Mouse (Mus musculus) liver, embryonic 14.5 days (tissue): ENCODE data around the gene Zfp646. TPM values are rescaled to one million over a fixed set of nuclear protein-coding genes. Genes with fewer than 3 reads are reported as not detected.

Experiments
- ATAC-seq: fragments of 200-750 bp; cut with Nextera tagmentation; 2 replicates; pipeline ENCODE4 v1.8.0; 2017; ENCODE audit warnings: moderate number of reproducible peaks, mild to moderate bottlenecking, moderate library complexity; ENCODE audit not compliant: insufficient read depth
- DNase-seq, 3 experiments: peaks; one replicate each; pipeline ENCODE4 v3.0.0-alpha.2; 2012 to 2013; ENCODE audit warnings: low read depth in 3 of 3, low spot score in 3 of 3
- H3K27ac ChIP-seq: fragments of 300-500 bp; sonication (generic); 2 replicates; pipeline ENCODE4 v1.5.1; 2014; ENCODE audit warnings: moderate library complexity, mild to moderate bottlenecking, control low read depth, inconsistent platforms
- H3K27me3 ChIP-seq: fragments of 300-500 bp; sonication (generic); 2 replicates; pipeline ENCODE4 v1.6.1; 2014; ENCODE audit warnings: mild to moderate bottlenecking, low read length, moderate library complexity; ENCODE audit not compliant: control insufficient read depth, insufficient read depth
- H3K36me3 ChIP-seq: fragments of 300-500 bp; sonication (generic); replicated peaks from 2 replicates; pipeline ENCODE4 v1.6.1; 2014; ENCODE audit warnings: low read depth; ENCODE audit not compliant: control insufficient read depth, insufficient read depth
- H3K4me1 ChIP-seq, 2 experiments: fragments of 200-500 bp in 1 of 2; fragments of 300-500 bp in 1 of 2; sonication (generic) in 1 of 2; replicated peaks; 2 replicates each; pipeline ENCODE4 v1.6.1; 2012 to 2014; ENCODE audit warnings: antibody characterized with exemption in 1 of 2, inconsistent platforms in 1 of 2, low read length in 1 of 2; ENCODE audit not compliant: control insufficient read depth in 2 of 2, insufficient read depth in 2 of 2
- H3K4me2 ChIP-seq: fragments of 300-500 bp; sonication (generic); 2 replicates; pipeline ENCODE4 v1.6.1; 2014; ENCODE audit warnings: low read depth, mild to moderate bottlenecking, control low read depth, moderate library complexity
- H3K4me3 ChIP-seq, 2 experiments: fragments of 200-500 bp in 1 of 2; fragments of 300-500 bp in 1 of 2; sonication (generic) in 1 of 2; 2 replicates each; pipeline ENCODE4 v1.5.1; 2012 to 2014; ENCODE audit warnings: low read depth in 2 of 2, low read length in 2 of 2, mild to moderate bottlenecking in 2 of 2, control low read depth in 1 of 2, inconsistent platforms in 1 of 2, moderate library complexity in 1 of 2; ENCODE audit not compliant: insufficient read depth in 1 of 2
- H3K9ac ChIP-seq: fragments of 300-500 bp; sonication (generic); replicated peaks from 2 replicates; pipeline ENCODE4 v1.6.1; 2014; ENCODE audit warnings: mild to moderate bottlenecking, control low read depth, moderate library complexity
- H3K9me3 ChIP-seq: fragments of 300-500 bp; sonication (generic); 2 replicates; pipeline ENCODE4 v1.6.1; 2016; ENCODE audit warnings: low read length, mixed read lengths; ENCODE audit not compliant: control insufficient read depth
- CTCF ChIP-seq: IDR thresholded peaks from 2 replicates; pipeline ENCODE4 v1.5.1; 2016; ENCODE audit warnings: antibody characterized with exemption, low read depth, control low read depth
- EP300 ChIP-seq: IDR thresholded peaks from 2 replicates; pipeline ENCODE4 v1.6.1; 2016; ENCODE audit warnings: antibody characterized with exemption, low read depth
- WGBS: fragments of 180-500 bp; shearing (Covaris S2); extraction: QIAGEN DNeasy Blood & Tissue Kit; methylation state at CpG from one replicate; pipeline ENCODE4 v1.1.7; 2014; ENCODE audit not compliant: insufficient replicate concordance; 5-methylcytosine and 5-hydroxymethylcytosine counted together
- polyA plus RNA-seq, 2 experiments: library from polyadenylated mRNA; depleted of rRNA in 1 of 2; stranded (reverse) in 1 of 2; unstranded in 1 of 2; fragments of >200 nt; fragmentation: Nextera tagmentation in 1 of 2; extraction: Ambion mirVana in 1 of 2; gene quantifications; 2 replicates each; pipeline versions ENCODE4 v1.2.1 to v1.2.3; 2012 to 2014

Zfp646 gene
- polyA plus RNA-seq, 2 experiments: 4.6 to 6.7 TPM

- no peak for ATAC-seq
- Histone ChIP-seq H3K27ac (no peak overlapping the region), H3K9me3 (no peaks in the 10 kb centered on the region)
These were observed 52.6 kb downstream of the Zfp646 start for GRCm38 (mm10) chr7:127928596-127928995.

DNA sequence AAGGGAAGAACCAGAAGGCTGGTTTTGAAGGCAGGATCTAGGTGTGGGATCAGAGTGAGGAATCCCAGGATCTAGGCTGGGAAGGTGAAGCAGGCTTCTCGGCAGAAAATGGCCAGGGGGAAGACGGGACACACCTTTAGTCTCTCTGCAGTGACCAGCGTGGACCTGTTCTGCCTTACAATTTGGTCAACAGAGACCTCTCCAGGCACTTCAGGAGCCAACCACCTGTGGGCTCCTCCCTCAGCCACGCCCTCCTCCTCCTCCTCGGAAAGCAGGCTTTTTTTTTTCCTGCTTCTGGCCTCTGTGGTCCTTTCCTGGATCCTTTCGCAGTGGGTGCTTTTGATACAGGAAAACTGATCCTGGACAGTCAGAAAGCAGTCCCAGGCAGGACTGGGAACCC lies 53.9 kb downstream of the Zfp646 start, which contains the start of gene Prss8:
TSS of gene Prss8 (minus strand) at position 182 of the 400 bp plus-strand sequence.
- DNase-seq: no peak
- H3K4me3 ChIP-seq: peak within 1 kb of the TSS; percentile 41 to 48
- H3K27ac ChIP-seq: no peak within 1 kb of the TSS
- no peak for ATAC-seq
- peak within 1 kb of the TSS; percentile 55 for H3K4me2 ChIP-seq
- TF ChIP-seq CTCF: no peak
- no peak for TF ChIP-seq EP300
- H3K27me3 ChIP-seq: no peaks in the 10 kb centered on the region
- peak within 1 kb of the TSS; percentile 48 for H3K9ac ChIP-seq
- peaks cover 2 to 15% of the 10 kb centered on the region in 2 experiments; a peak in 3 of 4 replicates for H3K4me1 ChIP-seq
- no peaks in the 10 kb centered on the region for H3K9me3 ChIP-seq
- H3K36me3 ChIP-seq: no peaks in the 10 kb centered on the region; the same call in 1 of the 2 replicates
- WGBS: 26% methylated on average over 6 of the region's 6 CpGs

More at GRCm38 (mm10) chr7:127928596-127928995, 52.6 kb downstream of the Zfp646 start:
- peak overlapping the region in 1 of 2 experiments; percentile 48; a peak in 2 of 4 replicates for H3K4me3 ChIP-seq
- H3K9ac ChIP-seq: no peak overlapping the region
- peak overlapping the region; percentile 55 for H3K4me2 ChIP-seq
- H3K4me1 ChIP-seq: peaks cover 2 to 7% of the 10 kb centered on the region in 2 experiments; a peak in 3 of 4 replicates
- TF ChIP-seq CTCF: no peak
- no peaks in the 10 kb centered on the region for H3K27me3 ChIP-seq
- no peak for DNase-seq
- 62% methylated on average over 5 of the region's 5 CpGs for WGBS
- no peaks in the 10 kb centered on the region; the same call in 1 of the 2 replicates for H3K36me3 ChIP-seq

DNA sequence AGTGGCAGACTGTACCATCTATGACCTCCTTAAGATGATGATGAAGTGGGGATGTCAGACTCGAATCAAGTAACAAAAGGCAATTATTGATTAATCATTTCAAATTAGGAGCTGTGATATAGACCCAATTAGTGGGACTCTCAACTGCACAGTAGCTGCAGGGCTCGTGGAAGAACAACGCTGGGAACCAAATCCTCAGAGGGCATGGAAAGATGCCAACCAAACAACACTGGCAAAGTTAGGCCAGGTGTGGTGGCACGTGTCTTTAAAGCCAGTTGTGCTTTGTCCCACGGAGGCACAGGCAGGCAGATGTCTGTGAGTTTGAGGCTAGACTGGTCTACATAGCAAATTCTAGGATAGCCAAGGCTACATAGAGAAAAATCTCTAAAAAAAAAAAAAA lies 54.6 kb downstream of the Zfp646 start:
- Histone ChIP-seq H3K27me3 (no peaks in the 10 kb centered on the region), H3K4me3 (no peak overlapping the region), H3K9me3 (no peaks in the 10 kb centered on the region), H3K27ac (no peak overlapping the region), H3K9ac (no peak overlapping the region), H3K4me2 (no peak overlapping the region), H3K36me3 (no peaks in the 10 kb centered on the region), H3K4me1 (peaks cover 2 to 16% of the 10 kb centered on the region in 2 experiments; a peak in 3 of 4 replicates)
- ATAC-seq (no peak), DNase-seq (no peak)
- no peak for TF ChIP-seq EP300
- TF ChIP-seq CTCF: no peak
- 71% methylated on average over 5 of the region's 5 CpGs for WGBS

- ATAC-seq (no peak), DNase-seq (no peak)
- Histone ChIP-seq H3K36me3 (no peaks in the 10 kb centered on the region), H3K27me3 (no peaks in the 10 kb centered on the region), H3K9ac (no peak overlapping the region), H3K9me3 (no peaks in the 10 kb centered on the region), H3K4me2 (peak overlapping the region; percentile 7; the same call in 1 of the 2 replicates), H3K27ac (no peak overlapping the region), H3K4me1 (peaks cover 6 to 16% of the 10 kb centered on the region in 2 experiments; a peak in 3 of 4 replicates), H3K4me3 (no peak overlapping the region)
- 57% methylated on average over 13 of the region's 13 CpGs for WGBS
- no peak for TF ChIP-seq CTCF
- no peak for TF ChIP-seq EP300
These were observed 55.5 kb downstream of the Zfp646 start for GRCm38 (mm10) chr7:127931351-127932135.

GRCm38 (mm10) chr7:127932273-127933031 lies 56.4 kb downstream of the Zfp646 start:
- no peak overlapping the region for H3K27ac ChIP-seq
- H3K4me2 ChIP-seq: peak overlapping the region; percentile 7; the same call in 1 of the 2 replicates

More at GRCm38 (mm10) chr7:127932273-127933031, 56.4 kb downstream of the Zfp646 start:
- WGBS: 57% methylated on average over 13 of the region's 13 CpGs
- Histone ChIP-seq H3K9me3 (no peaks in the 10 kb centered on the region), H3K36me3 (no peaks in the 10 kb centered on the region), H3K4me3 (no peak overlapping the region), H3K4me1 (peaks cover 6 to 16% of the 10 kb centered on the region in 2 experiments; a peak in 3 of 4 replicates), H3K9ac (no peak overlapping the region), H3K27me3 (no peaks in the 10 kb centered on the region)
- ATAC-seq (no peak), DNase-seq (no peak)
- no peak for TF ChIP-seq EP300
- no peak for TF ChIP-seq CTCF
